Mouse (Mus musculus) brain, embryonic 18.5 days (tissue): ENCODE measurements around the gene Akr1b3.
A peak's percentile ranks its signal among the peaks of the same experiment; 100 is the strongest.

Experiments
- DNase-seq: peaks from one replicate; pipeline ENCODE4 v3.0.0-alpha.2; 2012; ENCODE audit warnings: low read depth, low spot score

The Akr1b3 gene

DNA sequence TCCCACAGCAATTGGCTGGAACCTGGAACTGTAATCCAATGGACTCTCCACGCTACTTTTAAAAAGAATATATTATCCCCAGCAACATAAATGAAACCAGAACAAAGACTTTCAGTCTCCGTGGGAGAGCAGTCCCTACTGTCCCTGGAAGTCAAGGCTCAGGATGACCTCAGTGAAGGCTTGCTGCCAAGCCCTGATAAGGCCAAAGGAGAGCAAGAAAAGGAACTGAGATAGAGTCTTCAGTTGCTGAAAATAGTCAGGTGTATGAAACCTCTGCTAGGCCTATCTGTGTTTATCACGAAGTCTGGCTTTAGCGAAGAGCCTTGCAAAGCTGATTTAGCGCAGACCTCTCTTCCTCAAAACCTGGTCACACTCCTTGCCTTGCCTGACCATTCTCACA, 14.1 kb upstream of the Akr1b3 start:
- no peak for DNase-seq

DNA sequence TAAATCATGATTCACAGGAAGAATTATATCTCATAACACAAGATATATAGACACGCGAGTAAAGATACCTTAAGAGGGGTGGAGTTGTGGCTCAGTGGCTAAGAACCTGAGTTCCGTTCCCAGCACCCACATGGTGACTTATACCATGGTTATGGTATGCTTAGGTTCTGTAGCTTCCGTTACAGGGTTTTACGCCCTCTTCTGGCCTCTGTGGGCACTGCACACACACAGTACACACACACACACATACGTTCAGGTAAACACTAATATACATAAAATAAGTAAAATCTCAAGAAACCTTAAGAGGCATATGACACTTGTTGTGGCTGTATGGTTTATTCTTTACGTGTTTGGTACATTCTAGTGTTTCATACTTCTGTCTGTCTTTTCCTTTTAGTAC, 4.8 kb upstream of the Akr1b3 start:
- no peak for DNase-seq

DNA sequence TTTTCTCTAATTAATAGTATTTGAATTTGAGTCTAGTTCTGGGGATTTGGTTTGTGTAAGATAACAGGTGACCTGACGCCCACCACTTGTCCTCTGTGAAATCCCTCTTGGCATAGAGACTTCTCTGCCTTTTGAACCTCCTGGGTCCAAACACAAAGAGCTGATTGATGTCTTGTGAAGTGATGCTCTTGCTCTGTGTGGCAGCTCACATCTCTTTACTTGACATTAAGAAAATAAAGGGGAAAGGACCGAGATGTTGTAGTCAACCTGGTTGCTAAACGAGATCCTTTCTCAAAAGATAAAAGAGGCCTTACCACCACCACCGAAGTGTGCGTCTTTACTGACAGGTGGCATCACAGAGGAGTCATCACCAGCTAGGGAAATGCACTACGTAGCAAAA, 1.4 kb upstream of the Akr1b3 start:
- no peak for DNase-seq

DNA sequence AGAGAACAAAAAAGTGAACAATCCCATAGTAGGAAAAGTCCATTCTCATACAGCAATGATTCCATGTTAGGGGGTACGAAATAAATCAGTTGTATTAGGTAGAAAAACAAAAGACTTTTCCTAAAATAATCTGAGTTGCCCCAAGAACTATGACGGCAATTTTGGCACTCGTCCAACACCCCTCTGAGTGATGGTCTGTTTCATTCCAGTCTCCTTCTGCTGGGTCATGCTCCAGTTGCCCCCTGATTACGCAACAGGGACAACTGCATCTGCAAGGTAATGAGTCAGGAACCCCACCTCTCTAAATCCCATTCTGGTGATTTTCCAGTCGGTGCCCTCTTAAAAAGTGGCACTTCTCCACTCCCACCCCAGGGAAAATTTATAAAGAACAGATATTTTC, 894 bp upstream of the Akr1b3 start:
- DNase-seq, result no peak

DNA sequence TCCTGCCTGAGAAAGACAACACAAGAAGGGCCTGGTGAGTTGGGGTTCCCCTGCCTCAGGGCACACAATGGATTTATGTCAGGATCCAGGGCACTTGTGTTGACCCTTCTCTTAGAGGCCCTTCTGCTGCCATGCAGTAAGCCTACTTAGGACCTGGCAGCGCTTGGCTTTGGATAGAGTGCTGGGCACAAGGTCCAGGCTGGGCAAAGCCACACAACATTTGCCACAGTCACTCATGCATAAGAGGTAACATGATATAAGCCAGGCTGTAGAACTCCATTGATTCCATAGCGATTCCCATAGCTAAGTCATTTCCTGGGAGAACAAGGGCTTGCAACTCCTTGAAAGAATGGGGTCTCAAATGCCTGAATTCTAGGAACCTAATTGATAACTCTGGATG, 3.4 kb downstream of the Akr1b3 start:
- no peak for DNase-seq

DNA sequence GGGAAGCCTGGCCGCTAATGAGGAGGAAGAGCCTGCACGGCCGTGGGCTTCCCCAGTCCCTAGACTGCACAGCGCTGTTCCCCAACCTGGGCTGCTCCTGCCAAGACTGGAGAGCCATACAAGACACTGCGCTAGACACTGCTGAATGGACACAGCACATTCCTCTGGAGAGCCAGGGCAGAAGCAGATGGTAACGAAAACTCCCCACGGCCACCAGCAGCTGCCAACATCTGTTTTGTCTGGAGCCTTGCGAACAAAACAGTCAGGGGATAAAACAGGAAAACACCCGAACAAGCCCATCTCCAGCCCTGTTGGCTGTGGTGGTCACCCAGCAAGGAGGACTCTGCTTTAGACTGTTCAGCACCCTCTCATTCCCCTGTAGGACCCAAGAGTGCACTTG, 3.9 kb downstream of the Akr1b3 start:
- no peak for DNase-seq

DNA sequence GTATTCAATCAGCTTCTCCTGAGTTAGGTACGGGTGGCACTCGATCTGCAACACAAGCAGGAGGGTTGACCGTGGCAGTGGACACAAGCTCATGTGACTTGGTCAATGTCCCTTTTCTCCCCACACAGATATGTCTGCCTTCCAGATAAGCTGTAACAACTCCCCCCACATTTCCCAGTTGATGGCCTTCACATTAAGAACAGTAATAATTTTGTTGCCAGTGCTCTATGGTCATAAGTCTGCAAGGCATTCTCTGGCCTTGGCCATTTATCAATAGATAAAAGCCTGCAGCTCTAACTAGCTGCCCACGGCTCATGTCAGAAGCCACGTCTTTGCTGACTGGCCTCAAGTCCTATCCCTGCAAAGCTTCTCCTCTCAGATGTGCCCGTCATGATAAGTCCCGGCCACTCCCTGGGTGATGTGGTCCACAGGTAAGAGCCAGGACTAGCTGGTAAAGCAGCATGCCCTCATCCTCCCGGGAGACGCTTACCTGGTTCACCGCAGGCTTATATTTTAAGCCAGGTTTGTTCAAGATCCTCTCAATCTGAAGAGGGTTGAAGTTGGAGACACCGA, 7.2 kb downstream of the Akr1b3 start:
- DNase-seq, result no peak

DNA sequence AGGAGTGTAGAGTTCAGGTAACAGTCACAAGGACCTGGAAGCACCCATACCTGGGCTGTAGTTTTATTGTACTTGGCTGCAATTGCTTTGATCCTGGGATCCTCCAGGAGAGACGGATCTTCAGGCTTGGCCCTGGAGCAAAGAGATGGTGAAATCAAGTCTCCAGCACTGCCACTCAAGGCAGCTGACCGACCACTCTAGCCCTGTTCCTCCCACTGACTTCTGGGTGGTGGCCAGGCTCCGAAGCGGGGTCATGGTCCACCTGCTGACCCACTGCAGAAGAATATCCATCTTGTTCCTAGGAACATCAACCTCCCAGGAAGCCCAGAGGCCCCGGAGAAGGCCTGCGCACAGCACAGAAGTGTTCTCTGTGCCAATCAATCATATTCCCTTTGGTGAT, 7.8 kb downstream of the Akr1b3 start:
- DNase-seq, result no peak

DNA sequence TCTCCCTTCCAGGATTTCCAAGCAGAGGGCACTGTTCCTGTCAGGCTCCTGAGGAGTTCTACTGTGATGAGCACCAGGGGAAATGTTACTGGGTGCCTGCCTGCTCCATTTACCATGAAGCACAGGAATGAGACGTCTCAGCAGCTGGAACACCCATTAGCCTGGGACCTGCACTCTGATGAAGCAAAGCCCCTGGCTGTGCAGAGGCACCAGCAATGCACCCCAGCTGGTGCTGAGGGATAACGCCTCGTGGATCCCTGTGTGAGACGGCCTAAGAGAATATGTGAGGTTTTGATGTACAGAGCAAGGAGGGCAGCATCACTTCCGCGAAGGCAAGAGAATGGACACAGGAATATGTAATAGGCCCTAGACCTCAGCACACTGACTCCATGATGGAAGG, 10.5 kb downstream of the Akr1b3 start:
- no peak for DNase-seq

DNA sequence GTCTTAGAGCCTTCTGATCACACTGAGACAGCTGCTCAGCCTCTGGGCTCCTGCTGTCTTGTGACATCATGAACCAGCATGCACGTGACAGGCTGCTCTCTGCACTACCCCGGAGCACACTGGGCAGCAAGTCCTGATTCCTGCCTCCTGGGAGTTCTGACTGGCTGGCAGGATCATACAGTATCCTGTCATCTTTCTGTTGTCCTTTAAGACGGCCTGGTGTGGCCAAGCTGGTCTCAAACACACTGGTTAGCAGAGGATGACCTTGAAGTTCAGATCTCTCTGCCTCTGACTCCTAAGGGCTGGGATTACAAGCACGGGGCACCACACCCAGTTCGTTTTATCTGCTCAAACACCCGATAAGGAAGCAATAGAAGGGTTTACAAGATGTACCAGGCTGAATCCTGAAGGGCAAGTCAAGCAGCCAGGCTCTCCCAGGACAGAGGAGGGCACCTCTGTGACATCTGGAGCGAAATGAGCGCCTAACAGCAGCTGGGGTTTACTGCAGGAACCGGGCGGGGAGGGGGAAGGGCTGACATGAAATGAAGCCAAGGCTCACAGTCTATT, 12.5 kb downstream of the Akr1b3 start:
- DNase-seq, result no peak

DNA sequence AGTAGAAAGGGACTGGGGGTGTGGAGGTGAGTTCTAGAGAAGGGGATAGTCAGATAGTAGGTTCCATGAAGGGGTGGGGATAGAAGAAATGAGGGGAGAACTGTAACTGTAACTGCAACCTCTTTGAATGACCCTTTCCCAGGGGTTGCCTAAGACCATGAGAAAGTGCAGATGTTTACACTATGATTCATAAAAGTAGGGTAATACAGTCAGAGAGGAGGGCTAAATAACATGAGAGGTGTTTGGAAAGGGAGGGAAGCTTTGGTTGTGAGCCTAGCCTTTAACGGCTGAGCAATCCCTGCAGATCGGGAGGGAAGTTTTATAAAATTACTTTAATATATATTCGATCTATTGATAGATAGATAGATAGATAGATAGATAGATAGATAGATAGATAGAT, 20.2 kb downstream of the Akr1b3 start:
- no peak for DNase-seq

DNA sequence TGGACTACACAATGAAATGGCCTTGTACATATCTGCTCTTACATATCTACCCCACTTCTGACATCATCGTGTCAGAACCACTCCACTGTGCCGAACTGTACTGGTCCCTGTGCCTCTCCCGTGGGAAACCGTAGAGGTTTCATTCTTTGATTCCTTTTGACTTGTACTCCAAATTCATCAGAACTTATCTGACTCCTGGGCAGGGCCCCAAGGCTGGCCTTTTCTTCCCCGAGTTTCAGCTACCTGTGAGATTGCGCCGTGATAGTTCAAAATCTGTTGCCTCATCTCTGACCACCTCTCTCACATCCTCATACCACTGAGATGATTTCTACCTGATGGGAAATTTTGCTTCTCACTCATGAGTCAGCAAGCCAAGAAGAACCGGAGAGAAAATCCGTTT, 21.8 kb downstream of the Akr1b3 start:
- no peak for DNase-seq

DNA sequence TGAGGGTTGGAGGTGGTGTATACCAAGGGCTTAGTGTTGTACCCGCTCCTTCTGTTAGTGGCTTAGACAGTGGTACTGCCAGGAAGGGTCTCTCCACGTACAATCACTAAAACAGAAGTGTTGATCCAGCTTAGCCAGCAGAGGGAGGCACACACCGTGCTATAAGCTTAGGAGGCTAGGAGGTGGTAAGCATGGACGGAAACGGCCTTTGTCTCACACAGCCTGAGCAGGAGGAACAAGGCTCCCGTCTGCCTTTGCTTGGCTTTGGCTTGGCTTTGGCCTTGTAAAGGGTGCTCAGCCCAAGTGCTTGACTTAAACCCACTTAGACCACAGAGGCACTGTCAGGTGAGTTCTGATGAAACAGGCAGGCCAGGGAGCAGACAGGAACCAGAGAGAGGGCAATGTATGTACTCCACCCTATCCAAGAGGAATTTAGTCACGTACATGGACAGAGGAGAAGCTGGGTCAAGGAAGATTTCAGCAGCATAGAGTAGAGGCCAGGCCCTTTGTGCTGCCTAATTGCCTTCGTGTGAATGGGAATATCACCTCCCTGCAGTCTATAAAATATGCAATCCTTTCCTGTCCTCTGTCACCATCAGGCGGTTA, 24.3 kb downstream of the Akr1b3 start:
- DNase-seq, result no peak

DNA sequence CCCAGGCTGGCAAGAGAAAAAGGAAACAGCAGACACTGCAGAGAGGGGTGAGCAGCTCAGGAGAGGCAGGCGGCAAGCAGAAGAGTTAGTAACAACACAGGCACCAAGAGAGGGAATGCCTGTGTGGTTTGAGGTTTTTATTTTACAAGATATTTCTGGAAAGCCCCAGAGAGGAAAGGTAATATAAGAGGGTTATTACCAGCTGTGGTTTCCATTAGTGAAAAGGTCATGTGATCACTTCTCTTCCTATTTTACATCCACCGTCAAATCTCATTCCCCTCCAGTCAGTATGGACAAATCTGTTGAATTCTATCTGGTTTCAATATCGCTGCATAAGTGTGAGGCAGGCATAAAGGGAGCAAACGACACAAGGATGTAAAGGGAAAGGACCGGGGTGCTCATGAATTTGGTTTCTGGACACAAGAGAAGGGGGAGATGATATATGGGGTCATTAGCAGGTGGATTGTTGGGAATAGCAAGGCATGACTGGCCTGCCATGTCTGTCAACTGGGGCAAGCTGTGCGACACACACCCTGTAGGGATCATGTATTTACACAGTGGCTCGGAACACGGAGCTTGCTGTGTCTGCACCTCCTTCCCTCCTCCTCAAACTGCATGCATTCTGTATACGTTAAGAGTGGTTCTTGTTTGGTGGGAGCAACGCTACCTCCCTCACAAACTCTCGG, 24.9 kb downstream of the Akr1b3 start:
- DNase-seq, result no peak

DNA sequence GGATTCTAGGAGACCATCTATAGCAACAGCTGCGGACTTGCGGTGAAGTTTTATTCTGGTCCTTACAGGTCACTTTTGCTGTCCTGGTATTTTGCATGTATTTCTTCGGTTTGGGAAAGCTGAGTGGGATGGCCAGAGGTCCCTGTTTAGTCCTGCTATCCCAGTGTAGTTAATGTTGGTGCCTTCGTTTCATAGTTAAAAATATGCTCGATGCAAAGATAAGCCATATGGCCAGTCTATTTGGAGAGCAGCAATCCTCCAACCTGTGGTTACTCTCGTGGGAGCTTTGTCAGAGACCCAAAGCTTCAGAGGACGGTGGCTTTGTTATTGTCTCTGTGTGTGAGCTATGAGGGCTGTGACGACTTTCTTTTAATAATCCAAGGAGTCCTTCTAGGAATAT, 26.6 kb downstream of the Akr1b3 start:
- DNase-seq, result no peak

DNA sequence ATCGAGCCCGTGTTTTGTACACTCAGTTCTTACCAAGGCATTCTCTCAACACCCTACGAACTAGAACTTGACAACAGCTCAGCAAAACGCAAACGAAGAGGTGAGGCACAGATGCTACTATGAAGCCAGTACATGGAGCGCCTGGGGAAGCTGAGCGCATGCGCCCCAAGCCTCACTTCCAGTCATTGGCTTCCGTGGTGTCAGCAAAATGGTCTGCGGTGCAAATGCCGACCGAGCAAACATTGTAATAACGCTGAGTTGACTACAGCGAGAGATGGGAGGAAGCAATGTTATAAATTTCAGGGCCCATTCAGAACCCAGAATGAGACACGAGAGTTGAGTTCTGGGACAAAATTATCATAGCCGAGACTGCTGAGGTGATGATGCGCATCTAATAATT, 27.2 kb downstream of the Akr1b3 start:
- DNase-seq, result no peak

DNA sequence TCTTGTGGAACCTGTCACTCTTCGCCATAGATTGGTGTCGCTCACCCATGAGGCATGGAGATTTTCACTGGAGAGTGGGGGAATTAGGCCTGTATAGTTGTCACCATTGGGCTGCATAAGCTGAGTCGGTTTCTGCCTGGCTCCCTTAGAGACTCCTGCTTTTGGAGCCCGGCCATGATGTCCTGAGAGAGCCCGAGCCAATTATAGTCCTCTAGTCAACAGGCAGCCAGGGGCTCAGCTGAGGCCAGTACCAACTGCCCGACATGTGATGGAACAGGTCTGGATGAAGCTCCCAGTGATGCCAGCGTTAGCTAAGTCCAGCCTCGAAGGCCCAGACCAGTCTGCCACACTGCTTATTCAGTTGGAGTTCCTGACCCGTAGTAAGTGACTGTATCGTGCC, 29.2 kb downstream of the Akr1b3 start:
- DNase-seq, result no peak

DNA sequence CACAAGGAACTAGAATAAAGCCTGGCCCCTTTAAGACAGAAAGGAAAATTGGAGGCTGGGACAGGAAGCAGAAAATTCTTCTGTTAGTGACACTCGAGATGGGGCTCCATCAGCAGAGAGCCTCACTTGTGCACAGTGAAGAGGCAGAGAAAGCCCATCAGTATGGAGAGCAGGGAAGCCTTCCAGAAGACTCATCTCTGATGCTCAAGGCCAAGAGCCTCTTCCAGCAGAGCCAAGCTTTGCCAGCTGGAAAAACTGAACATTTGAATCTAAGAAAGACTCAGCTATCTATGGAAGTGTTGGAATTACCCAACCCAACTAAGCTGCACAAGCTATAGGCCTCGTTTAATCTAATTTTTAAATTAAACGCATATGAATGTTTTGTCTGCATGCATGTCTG, 30.4 kb downstream of the Akr1b3 start:
- peak; percentile 32 for DNase-seq

DNA sequence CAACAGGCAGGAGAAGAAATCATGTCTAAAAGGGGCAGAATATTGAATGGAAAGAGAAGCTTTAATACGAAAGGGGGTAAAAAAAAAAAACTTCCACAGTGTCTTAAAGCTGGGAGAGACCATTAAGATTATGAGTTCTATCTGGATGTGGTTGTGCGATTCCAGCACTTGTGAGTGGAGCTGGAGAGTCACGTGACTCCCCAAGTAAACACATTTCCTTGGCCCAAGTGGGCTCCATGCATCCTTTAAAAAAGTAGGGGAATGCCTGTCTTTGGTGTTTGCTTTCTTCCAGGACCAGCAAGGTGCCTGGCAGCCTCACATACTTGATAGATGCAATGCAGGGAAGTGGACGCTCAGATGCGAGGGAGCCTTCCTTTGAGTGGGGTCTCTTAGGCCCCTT, 38.9 kb downstream of the Akr1b3 start:
- DNase-seq, result no peak

DNA sequence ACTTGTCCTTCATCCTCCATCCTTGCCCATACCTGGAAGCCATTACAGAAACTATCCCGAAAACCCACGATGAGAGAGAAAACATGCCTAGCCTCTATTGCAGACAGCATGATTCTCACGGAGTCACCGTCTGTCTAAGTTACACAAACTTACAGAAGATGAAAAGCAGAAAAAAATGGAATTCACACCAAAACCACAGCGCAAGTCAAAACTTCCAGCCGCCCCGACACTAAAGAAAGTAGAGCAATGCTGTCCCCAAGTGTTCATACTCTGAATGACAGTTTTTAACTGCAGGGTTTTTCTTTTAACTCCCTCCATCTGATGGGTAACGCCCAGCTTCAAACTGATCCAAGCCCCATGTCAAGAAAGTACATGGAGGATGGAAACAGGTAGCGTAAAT, 39.6 kb downstream of the Akr1b3 start:
- DNase-seq, result peak; percentile 47

DNA sequence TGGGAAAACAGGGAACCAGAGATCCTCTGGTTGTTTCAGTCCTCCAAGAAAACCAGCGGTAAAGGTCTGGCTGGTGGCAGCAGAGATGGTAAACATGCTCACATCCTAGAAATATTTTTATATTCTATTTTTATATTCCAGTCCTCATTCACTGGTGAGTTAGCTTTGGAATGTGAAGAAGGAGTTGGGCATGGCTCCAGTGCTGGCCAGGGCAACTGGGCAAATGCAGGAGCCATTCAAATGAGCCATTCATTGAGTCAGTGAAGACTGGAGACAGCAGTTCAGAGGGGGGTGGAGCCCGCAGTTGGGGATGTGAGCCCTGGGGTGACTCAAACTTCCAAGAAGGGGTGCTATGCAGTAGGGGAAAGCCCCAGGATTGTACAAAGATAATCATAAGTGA, 42.9 kb downstream of the Akr1b3 start:
- no peak for DNase-seq

DNA sequence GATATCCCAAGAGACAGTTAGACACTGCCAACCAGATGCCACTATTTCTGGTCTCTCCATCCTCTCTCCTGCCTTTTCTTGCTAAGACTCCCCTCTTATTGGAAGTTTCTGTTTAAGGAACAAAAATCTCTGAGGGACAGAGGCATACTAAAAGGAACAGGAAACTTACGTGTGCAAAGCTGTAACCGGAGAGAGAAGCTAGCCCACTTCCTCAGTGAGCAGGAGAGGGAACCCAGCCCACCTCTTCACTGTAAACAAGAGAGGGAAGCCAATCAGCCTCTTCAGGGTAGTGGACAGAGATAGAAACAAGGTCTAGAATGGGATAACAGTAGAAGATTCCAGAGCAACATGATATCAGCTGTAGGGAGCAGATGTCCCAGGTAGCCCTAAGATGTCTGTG, 44.2 kb downstream of the Akr1b3 start:
- DNase-seq, result no peak

DNA sequence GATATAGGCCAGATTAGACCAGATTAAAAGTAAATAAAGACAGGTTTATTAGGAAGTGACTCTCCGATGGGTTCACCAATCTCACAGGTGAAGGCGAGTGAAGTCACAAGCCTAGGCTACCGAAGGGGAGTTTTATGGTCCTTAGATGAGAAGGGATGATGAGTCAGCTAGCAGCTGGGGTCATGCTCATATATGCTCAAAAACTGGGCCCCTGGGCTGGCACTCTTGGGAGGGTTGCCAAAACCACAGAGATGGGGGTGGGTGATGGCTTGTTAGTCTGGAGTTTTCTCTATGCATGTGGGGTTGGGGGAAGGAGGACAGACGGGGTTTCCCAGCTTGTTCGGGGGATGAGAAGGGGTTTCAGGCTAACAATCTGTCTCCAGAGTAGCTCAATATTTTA, 44.8 kb downstream of the Akr1b3 start:
- no peak for DNase-seq
